Mouse (Mus musculus) stomach, embryonic 14.5 days (tissue): ENCODE measurements around the gene Lrmda. TPM values are rescaled to one million over a fixed set of nuclear protein-coding genes. Genes with fewer than 3 reads are reported as not detected.

ENCODE experiments used
- ATAC-seq: fragments of 200-750 bp; cut with Nextera tagmentation; 2 replicates; pipeline ENCODE4 v1.8.0; 2017; ENCODE audit warnings: low read depth, moderate TSS enrichment; ENCODE audit not compliant: insufficient number of reproducible peaks, insufficient read depth, low FRiP score
- H3K27ac ChIP-seq: fragments of 300-500 bp; sonication (generic); 2 replicates; pipeline ENCODE4 v1.5.1; 2014; ENCODE audit warnings: mild to moderate bottlenecking, low read length, moderate library complexity, mixed read lengths
- H3K27me3 ChIP-seq: fragments of 300-500 bp; sonication (generic); 2 replicates; pipeline ENCODE4 v1.6.1; 2014; ENCODE audit warnings: low read length, control low read depth, mixed read lengths; ENCODE audit not compliant: control insufficient read depth, insufficient read depth
- H3K36me3 ChIP-seq: fragments of 300-500 bp; sonication (generic); 2 replicates; pipeline ENCODE4 v1.6.1; 2014; ENCODE audit warnings: mild to moderate bottlenecking, control low read depth, low read length, moderate library complexity, mixed read lengths; ENCODE audit not compliant: control insufficient read depth, insufficient read depth
- H3K4me1 ChIP-seq: fragments of 300-500 bp; sonication (generic); 2 replicates; pipeline ENCODE4 v1.6.1; 2014; ENCODE audit warnings: low read length, control low read depth, mixed read lengths; ENCODE audit not compliant: control insufficient read depth, insufficient read depth
- H3K4me2 ChIP-seq: fragments of 300-500 bp; sonication (generic); replicated peaks from 2 replicates; pipeline ENCODE4 v1.6.1; 2014; ENCODE audit warnings: low read depth, low read length, control low read depth
- H3K4me3 ChIP-seq: fragments of 300-500 bp; sonication (generic); 2 replicates; pipeline ENCODE4 v1.5.1; 2014; ENCODE audit warnings: low read depth, low read length, control low read depth
- H3K9ac ChIP-seq: fragments of 300-500 bp; sonication (generic); replicated peaks from 2 replicates; pipeline ENCODE4 v1.6.1; 2014; ENCODE audit warnings: low read depth, mild to moderate bottlenecking, control low read depth, low read length, moderate library complexity, mixed read lengths
- H3K9me3 ChIP-seq: fragments of 300-500 bp; sonication (generic); 2 replicates; pipeline ENCODE4 v1.6.1; 2016; ENCODE audit warnings: low read depth, low read length, control low read depth; ENCODE audit not compliant: control insufficient read depth
- WGBS: fragments of 180-500 bp; shearing (Covaris S2); extraction: QIAGEN DNeasy Blood & Tissue Kit; methylation state at CpG from one replicate; pipeline ENCODE4 v1.1.7; 2014; 5-methylcytosine and 5-hydroxymethylcytosine counted together
- polyA plus RNA-seq: library from polyadenylated mRNA; unstranded; fragments of >200 nt; fragmentation: Nextera tagmentation; extraction: Ambion mirVana; gene quantifications from 2 replicates; pipeline ENCODE4 v1.2.1, GENCODE M21; 2014

The Lrmda gene
- polyA plus RNA-seq, 1 experiment from 2014 or later: 0.46 TPM

- Histone ChIP-seq H3K9me3 (no peaks in the 10 kb centered on the region), H3K9ac (peak overlapping the region; percentile 21; the same call in 1 of the 2 replicates), H3K27me3 (no peaks in the 10 kb centered on the region), H3K4me1 (peaks cover 7% of the 10 kb centered on the region; the same call in 1 of the 2 replicates), H3K4me3 (peak overlapping the region; percentile 31), H3K4me2 (peak overlapping the region; percentile 80), H3K36me3 (no peaks in the 10 kb centered on the region), H3K27ac (no peak overlapping the region)
- WGBS: 49% methylated on average over 12 of the region's 12 CpGs
- ATAC-seq: no peak
These were observed 685 bp downstream of the Lrmda start for GRCm38 (mm10) chr14:22019949-22020845.

- Histone ChIP-seq H3K27me3 (no peaks in the 10 kb centered on the region), H3K27ac (no peak overlapping the region), H3K4me1 (peaks cover 7% of the 10 kb centered on the region; the same call in 1 of the 2 replicates), H3K4me2 (no peak overlapping the region), H3K36me3 (no peaks in the 10 kb centered on the region), H3K9ac (no peak overlapping the region), H3K9me3 (no peaks in the 10 kb centered on the region), H3K4me3 (no peak overlapping the region)
- WGBS: 28% methylated on average over 2 of the region's 2 CpGs
- ATAC-seq: no peak
These were observed 1.4 kb downstream of the Lrmda start for GRCm38 (mm10) chr14:22020885-22021284.

- Histone ChIP-seq H3K4me1 (peaks cover 7% of the 10 kb centered on the region; the same call in 1 of the 2 replicates), H3K4me3 (no peak overlapping the region), H3K9ac (no peak overlapping the region), H3K27me3 (no peaks in the 10 kb centered on the region), H3K4me2 (no peak overlapping the region), H3K36me3 (no peaks in the 10 kb centered on the region), H3K27ac (no peak overlapping the region), H3K9me3 (no peaks in the 10 kb centered on the region)
- ATAC-seq: no peak
- 77% methylated on average over 4 of the region's 4 CpGs for whole genome bisulfite sequencing
These were observed 4.0 kb downstream of the Lrmda start for GRCm38 (mm10) chr14:22023533-22023932.

- H3K4me1 ChIP-seq: peaks cover 15% of the 10 kb centered on the region
- no peak overlapping the region for H3K4me2 ChIP-seq
- H3K4me3 ChIP-seq: no peak overlapping the region
- H3K36me3 ChIP-seq: no peaks in the 10 kb centered on the region
- H3K9me3 ChIP-seq: no peaks in the 10 kb centered on the region
- H3K27me3 ChIP-seq: no peaks in the 10 kb centered on the region
- no peak overlapping the region for H3K9ac ChIP-seq
- no peak overlapping the region for H3K27ac ChIP-seq
- 47% methylated on average over 3 of the region's 3 CpGs for WGBS
- peak; percentile 69; the same call in 1 of the 2 replicates for ATAC-seq
These were observed 16.4 kb downstream of the Lrmda start for GRCm38 (mm10) chr14:22035900-22036299.

GRCm38 (mm10) chr14:22036338-22036737, 16.8 kb downstream of the Lrmda start:
- no peaks in the 10 kb centered on the region for H3K36me3 ChIP-seq
- no peak overlapping the region for H3K4me2 ChIP-seq
- no peak overlapping the region for H3K9ac ChIP-seq
- WGBS: 25% methylated on average over 6 of the region's 6 CpGs
- no peak overlapping the region for H3K27ac ChIP-seq
- H3K9me3 ChIP-seq: no peaks in the 10 kb centered on the region
- H3K4me3 ChIP-seq: no peak overlapping the region
- peaks cover 15% of the 10 kb centered on the region for H3K4me1 ChIP-seq
- ATAC-seq: peak; percentile 33; the same call in 1 of the 2 replicates
- H3K27me3 ChIP-seq: no peaks in the 10 kb centered on the region

- Histone ChIP-seq H3K4me1 (peaks cover 15% of the 10 kb centered on the region), H3K4me3 (no peak overlapping the region), H3K4me2 (no peak overlapping the region), H3K27me3 (no peaks in the 10 kb centered on the region), H3K27ac (no peak overlapping the region), H3K36me3 (no peaks in the 10 kb centered on the region), H3K9ac (no peak overlapping the region), H3K9me3 (no peaks in the 10 kb centered on the region)
- WGBS: 66% methylated on average over 12 of the region's 12 CpGs
- no peak for ATAC-seq
These were observed 17.4 kb downstream of the Lrmda start for GRCm38 (mm10) chr14:22036802-22037497.

- Histone ChIP-seq H3K9ac (no peak overlapping the region), H3K9me3 (no peaks in the 10 kb centered on the region), H3K4me1 (peaks cover 15% of the 10 kb centered on the region), H3K4me3 (no peak overlapping the region), H3K36me3 (no peaks in the 10 kb centered on the region), H3K27ac (no peak overlapping the region), H3K27me3 (no peaks in the 10 kb centered on the region), H3K4me2 (no peak overlapping the region)
- ATAC-seq: no peak
- 74% methylated on average over 16 of the region's 16 CpGs for WGBS
These were observed 18.1 kb downstream of the Lrmda start for GRCm38 (mm10) chr14:22037498-22038131.

GRCm38 (mm10) chr14:22042146-22042545, 22.6 kb downstream of the Lrmda start:
- Histone ChIP-seq H3K27ac (no peak overlapping the region), H3K27me3 (no peaks in the 10 kb centered on the region), H3K4me2 (no peak overlapping the region), H3K4me3 (no peak overlapping the region), H3K9me3 (no peaks in the 10 kb centered on the region), H3K9ac (no peak overlapping the region), H3K36me3 (no peaks in the 10 kb centered on the region), H3K4me1 (peaks cover 4% of the 10 kb centered on the region; the same call in 1 of the 2 replicates)
- no peak for ATAC-seq
- WGBS: 81% methylated on average over 6 of the region's 6 CpGs
